8 mouse cellular contexts compared by ENCODE assay signal in genomic region chr11:109472821-109473170, GRCm38 (mm10). TPM values are rescaled to one million over a fixed set of nuclear protein-coding genes. Genes with fewer than 3 reads are reported as not detected.
DNase-seq lines count a peak whose midpoint lies in the region; ATAC-seq and TF ChIP-seq lines count a peak whose summit lies in the region.

No protein-coding gene starts in this region.

- TF ChIP-seq POLR2A in lung, adult 2 months (IDR thresholded peaks at IDR 0.05; ENCODE audit: borderline replicate concordance, extremely low read depth, low read depth, low read length): no peak

- no peak overlapping the region for H3K27ac ChIP-seq in embryonic facial prominence, embryonic 11.5 days (replicated peaks; ENCODE audit: low read depth, low read length)
- H3K27ac ChIP-seq in intestine, embryonic 14.5 days (ENCODE audit: low read depth): peak overlapping the region; percentile 81
- peak overlapping the region; percentile 90 for H3K27ac ChIP-seq in neural tube, embryonic 14.5 days (ENCODE audit: low read depth, low read length)

- peak overlapping the region; percentile 77 for H3K9ac ChIP-seq in embryonic facial prominence, embryonic 11.5 days (replicated peaks; ENCODE audit: low read length)
- peak overlapping the region; percentile 87 for H3K9ac ChIP-seq in intestine, embryonic 14.5 days (ENCODE audit: low read length)
- peak overlapping the region; percentile 93 for H3K9ac ChIP-seq in neural tube, embryonic 14.5 days (replicated peaks; ENCODE audit: low read depth, low read length)

- no peak for TF ChIP-seq CTCF in lung, adult 2 months (IDR thresholded peaks at IDR 0.05; ENCODE audit: insufficient read depth, low read length)

- H3K27me3 ChIP-seq in embryonic facial prominence, embryonic 11.5 days (ENCODE audit: control insufficient read depth, insufficient read depth, low read length): 0 out of 2 replicates have a peak, but pooled peaks cover 5% of the 10 kb centered on the region
- H3K27me3 ChIP-seq in intestine, embryonic 14.5 days (replicated peaks; ENCODE audit: control insufficient read depth, insufficient read depth, low read length): peaks cover 10% of the 10 kb centered on the region; the same call in 1 of the 2 replicates
- H3K27me3 ChIP-seq in neural tube, embryonic 14.5 days (ENCODE audit: control insufficient read depth, insufficient read depth, low read length): no peaks in the 10 kb centered on the region

- WGBS in lung, adult 2 months: 0% methylated on average over 12 of the region's 13 CpGs
- WGBS in embryonic facial prominence, embryonic 11.5 days: 2% methylated on average over 12 of the region's 13 CpGs
- under 1% methylated on average over 12 of the region's 13 CpGs for WGBS in intestine, embryonic 14.5 days
- under 1% methylated on average over 12 of the region's 13 CpGs for WGBS in neural tube, embryonic 14.5 days

- H3K4me3 ChIP-seq in lung, adult 2 months (replicated peaks; ENCODE audit: extremely low read depth, low read depth, low read length): peak overlapping the region; percentile 63
- peak overlapping the region; percentile 80 for H3K4me3 ChIP-seq in embryonic facial prominence, embryonic 11.5 days (ENCODE audit: low read depth, low read length)
- peak overlapping the region; percentile 57 for H3K4me3 ChIP-seq in intestine, embryonic 14.5 days (ENCODE audit: low read depth, low read length)
- H3K4me3 ChIP-seq in neural tube, embryonic 14.5 days (ENCODE audit: low read depth, low read length): peak overlapping the region; percentile 86

- H3K4me2 ChIP-seq in embryonic facial prominence, embryonic 11.5 days (ENCODE audit: low read depth, low read length): peak overlapping the region; percentile 98
- H3K4me2 ChIP-seq in intestine, embryonic 14.5 days (ENCODE audit: low read length): peak overlapping the region; percentile 79
- H3K4me2 ChIP-seq in neural tube, embryonic 14.5 days (ENCODE audit: low read depth, low read length): peak overlapping the region; percentile 87

- no peak for ATAC-seq in embryonic facial prominence, embryonic 11.5 days (replicated peaks; ENCODE audit: insufficient number of reproducible peaks, low FRiP score, low TSS enrichment, low read depth)
- peak; percentile 74; the same call in 1 of the 2 replicates for ATAC-seq in intestine, embryonic 14.5 days (replicated peaks; ENCODE audit: low FRiP score, low TSS enrichment, low read depth)
- ATAC-seq in neural tube, embryonic 14.5 days (ENCODE audit: low read depth): no peak; the same call in 1 of the 2 replicates

- H3K9me3 ChIP-seq in embryonic facial prominence, embryonic 11.5 days (replicated peaks; ENCODE audit: control insufficient read depth, low read length): no peaks in the 10 kb centered on the region
- H3K9me3 ChIP-seq in intestine, embryonic 14.5 days (ENCODE audit: control insufficient read depth, low read length): no peaks in the 10 kb centered on the region
- H3K9me3 ChIP-seq in neural tube, embryonic 14.5 days (ENCODE audit: control insufficient read depth, low read length): no peaks in the 10 kb centered on the region

- H3K4me1 ChIP-seq in lung, adult 2 months (ENCODE audit: control insufficient read depth, insufficient read depth, low read length): peaks cover 5% of the 10 kb centered on the region
- peaks cover 3% of the 10 kb centered on the region; the same call in 1 of the 2 replicates for H3K4me1 ChIP-seq in embryonic facial prominence, embryonic 11.5 days (ENCODE audit: control insufficient read depth, insufficient read depth, low read length)
- no peaks in the 10 kb centered on the region; the same call in 1 of the 2 replicates for H3K4me1 ChIP-seq in intestine, embryonic 14.5 days (replicated peaks; ENCODE audit: control insufficient read depth, insufficient read depth, low read length)
- 0 out of 2 replicates have a peak, but pooled peaks cover 10% of the 10 kb centered on the region for H3K4me1 ChIP-seq in neural tube, embryonic 14.5 days (ENCODE audit: control insufficient read depth, insufficient read depth, low read length)

- no peaks in the 10 kb centered on the region for H3K36me3 ChIP-seq in embryonic facial prominence, embryonic 11.5 days (replicated peaks; ENCODE audit: control insufficient read depth, insufficient read depth, low read depth, low read length)
- H3K36me3 ChIP-seq in intestine, embryonic 14.5 days (ENCODE audit: control insufficient read depth, insufficient read depth, low read length): no peaks in the 10 kb centered on the region
- H3K36me3 ChIP-seq in neural tube, embryonic 14.5 days (ENCODE audit: control insufficient read depth, insufficient read depth, low read length): no peaks in the 10 kb centered on the region

- DNase-seq in lung, adult 2 months: no peak
- no peak for DNase-seq in lung, postnatal 25 days (ENCODE audit: low spot score)
- DNase-seq in embryonic facial prominence, embryonic 11.5 days (ENCODE audit: low spot score): no peak
- DNase-seq in intestine, embryonic 14.5 days (ENCODE audit: low spot score): no peak
- DNase-seq in ovary, adult 18-20 months (ENCODE audit: low spot score): no peak
- no peak for DNase-seq in kidney, postnatal 36 days
- DNase-seq in thymus, postnatal 0 days (ENCODE audit: low spot score): no peak

RNA-seq across cellular contexts. Expression of gene Arsg, which starts 0.4 kb away (rescaled TPM):
- 3.8 and 4.4 TPM in 2 replicates for polyA plus RNA-seq in lung, adult 2 months (2012; rRNA removed)
- 1.9 and 3.1 TPM in 2 replicates for polyA plus RNA-seq in embryonic facial prominence, embryonic 11.5 days (2014; fragmentation: Nextera tagmentation; extraction: Ambion mirVana)
- polyA plus RNA-seq in intestine, embryonic 14.5 days (2014; fragmentation: Nextera tagmentation; extraction: Ambion mirVana): 2.8 and 3.9 TPM in 2 replicates
- 2.9 and 3.5 TPM in 2 replicates for polyA plus RNA-seq in neural tube, embryonic 14.5 days (2014; fragmentation: Nextera tagmentation; extraction: Ambion mirVana)
- 2.3 and 2.4 TPM in 2 replicates for polyA plus RNA-seq in thymus, postnatal 0 days (2015; fragmentation: Nextera tagmentation; extraction: Ambion mirVana)

RNA-seq across cellular contexts. Expression of gene Slc16a6, which starts 0.6 kb away (rescaled TPM):
- polyA plus RNA-seq in lung, adult 2 months (2012; rRNA removed): 0.89 and 1.6 TPM in 2 replicates
- 3.3 and 3.7 TPM in 2 replicates for polyA plus RNA-seq in embryonic facial prominence, embryonic 11.5 days (2014; fragmentation: Nextera tagmentation; extraction: Ambion mirVana)
- polyA plus RNA-seq in intestine, embryonic 14.5 days (2014; fragmentation: Nextera tagmentation; extraction: Ambion mirVana): 7.1 and 7.3 TPM in 2 replicates
- polyA plus RNA-seq in neural tube, embryonic 14.5 days (2014; fragmentation: Nextera tagmentation; extraction: Ambion mirVana): 3.3 and 4.5 TPM in 2 replicates
- polyA plus RNA-seq in thymus, postnatal 0 days (2015; fragmentation: Nextera tagmentation; extraction: Ambion mirVana): 14.4 TPM in 2 replicates

RNA-seq across cellular contexts. Expression of gene Amz2, which starts 47.0 kb away (rescaled TPM):
- polyA plus RNA-seq in lung, adult 2 months (2012; rRNA removed): 22.2 and 40.9 TPM in 2 replicates
- 46.8 and 48.7 TPM in 2 replicates for polyA plus RNA-seq in embryonic facial prominence, embryonic 11.5 days (2014; fragmentation: Nextera tagmentation; extraction: Ambion mirVana)
- 41.8 and 43.0 TPM in 2 replicates for polyA plus RNA-seq in intestine, embryonic 14.5 days (2014; fragmentation: Nextera tagmentation; extraction: Ambion mirVana)
- polyA plus RNA-seq in neural tube, embryonic 14.5 days (2014; fragmentation: Nextera tagmentation; extraction: Ambion mirVana): 59.1 and 59.8 TPM in 2 replicates
- 59.4 and 60.0 TPM in 2 replicates for polyA plus RNA-seq in thymus, postnatal 0 days (2015; fragmentation: Nextera tagmentation; extraction: Ambion mirVana)

RNA-seq across cellular contexts. Expression of gene 9930022D16Rik, which starts 59.1 kb away (rescaled TPM):
- not detected in 2 replicates for polyA plus RNA-seq in lung, adult 2 months (2012; rRNA removed)
- polyA plus RNA-seq in embryonic facial prominence, embryonic 11.5 days (2014; fragmentation: Nextera tagmentation; extraction: Ambion mirVana): not detected in 2 replicates
- not detected in 2 replicates for polyA plus RNA-seq in intestine, embryonic 14.5 days (2014; fragmentation: Nextera tagmentation; extraction: Ambion mirVana)
- polyA plus RNA-seq in neural tube, embryonic 14.5 days (2014; fragmentation: Nextera tagmentation; extraction: Ambion mirVana): not detected in 2 replicates
- polyA plus RNA-seq in thymus, postnatal 0 days (2015; fragmentation: Nextera tagmentation; extraction: Ambion mirVana): 0.08 and 0.12 TPM in 2 replicates
